Mouse (Mus musculus) gastrocnemius, postnatal 36 days (tissue): ENCODE data around the gene Swsap1. TPM values are rescaled to one million over a fixed set of nuclear protein-coding genes. Genes with fewer than 3 reads are reported as not detected.

Source experiments
- DNase-seq, 2 experiments: peaks; one replicate each; pipeline ENCODE4 v3.0.0; 2022
- intact Hi-C: fragments of 180-260 bp; cut with DNase I; formaldehyde crosslinking; loops from one replicate; pipeline ENCODE4 v1.15.1; 2025
- long read RNA-seq, 2 experiments: library from polyadenylated mRNA; stranded (forward); transcript quantifications; one replicate each; pipeline ENCODE4 v2.0.0; 2021
- total RNA-seq, 2 experiments: library from RNA; stranded (reverse); gene quantifications; 2 replicates each; pipeline ENCODE4 v1.2.3; 2021

Swsap1 gene
- 1 to 10 TPM; 1.4 to 2.2 TPM for total RNA-seq
- long read RNA-seq, experiment 1, transcript Swsap1-201 (2 exons, 1,838 nt), result major isoform, 5 of 5 reads
- long read RNA-seq, experiment 1, partial matches to known transcripts, result 0 of 5 reads
- long read RNA-seq, experiment 1, other reads (novel, unspliced or antisense), result 0 of 5 reads
- long read RNA-seq, experiment 2, transcript Swsap1-201 (2 exons, 1,838 nt), result major isoform, 5 of 6 reads
- long read RNA-seq, experiment 2, partial matches to known transcripts, result 0 of 6 reads
- long read RNA-seq, experiment 2, other reads (novel, unspliced or antisense), result 1 of 6 reads

DNA sequence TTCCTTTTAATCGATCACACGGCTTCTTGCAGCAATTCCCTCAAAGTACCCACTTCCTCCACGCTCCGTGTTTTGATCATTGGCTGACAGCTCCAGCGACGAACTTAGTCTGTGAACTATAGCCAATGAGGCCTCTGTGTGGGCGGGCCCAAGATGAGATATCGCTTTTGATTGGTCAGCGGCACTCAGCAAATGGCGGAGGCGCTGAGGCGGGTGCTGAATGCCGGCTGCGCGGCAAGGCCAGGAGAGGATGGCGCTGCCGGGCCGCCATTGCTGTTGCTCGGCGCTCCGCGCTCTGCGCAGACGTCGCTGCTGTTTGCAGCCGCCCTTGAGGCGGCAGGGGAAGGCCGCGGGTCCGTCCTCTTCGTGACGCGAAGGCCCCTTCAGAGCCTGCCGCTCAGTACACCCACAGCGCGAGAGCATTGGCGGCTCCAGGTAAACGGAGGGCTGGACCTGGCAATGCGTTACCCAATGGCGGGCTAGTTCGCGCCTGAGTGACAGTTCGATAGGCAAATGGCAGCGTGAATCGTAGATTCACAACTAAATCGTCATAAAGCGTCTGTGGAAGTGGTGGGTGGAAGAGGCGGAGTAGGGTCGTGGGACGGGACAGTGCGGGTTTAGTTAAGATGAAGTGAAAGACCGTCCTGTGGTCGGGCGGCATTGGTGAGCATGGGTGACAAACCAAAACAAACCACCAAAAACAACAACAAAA lies at the start of gene Swsap1:
TSS of gene Swsap1 (plus strand) at position 186 of the 712 bp plus-strand sequence.
- intact Hi-C loops, result no loop called here
- peak; percentile 96 to 100 for DNase-seq

GRCm38 (mm10) chr9:21908216-21908615 lies 47.3 kb upstream of the Swsap1 start:
- DNase-seq, result no peak
- intact Hi-C loops, result no loop called here

DNA sequence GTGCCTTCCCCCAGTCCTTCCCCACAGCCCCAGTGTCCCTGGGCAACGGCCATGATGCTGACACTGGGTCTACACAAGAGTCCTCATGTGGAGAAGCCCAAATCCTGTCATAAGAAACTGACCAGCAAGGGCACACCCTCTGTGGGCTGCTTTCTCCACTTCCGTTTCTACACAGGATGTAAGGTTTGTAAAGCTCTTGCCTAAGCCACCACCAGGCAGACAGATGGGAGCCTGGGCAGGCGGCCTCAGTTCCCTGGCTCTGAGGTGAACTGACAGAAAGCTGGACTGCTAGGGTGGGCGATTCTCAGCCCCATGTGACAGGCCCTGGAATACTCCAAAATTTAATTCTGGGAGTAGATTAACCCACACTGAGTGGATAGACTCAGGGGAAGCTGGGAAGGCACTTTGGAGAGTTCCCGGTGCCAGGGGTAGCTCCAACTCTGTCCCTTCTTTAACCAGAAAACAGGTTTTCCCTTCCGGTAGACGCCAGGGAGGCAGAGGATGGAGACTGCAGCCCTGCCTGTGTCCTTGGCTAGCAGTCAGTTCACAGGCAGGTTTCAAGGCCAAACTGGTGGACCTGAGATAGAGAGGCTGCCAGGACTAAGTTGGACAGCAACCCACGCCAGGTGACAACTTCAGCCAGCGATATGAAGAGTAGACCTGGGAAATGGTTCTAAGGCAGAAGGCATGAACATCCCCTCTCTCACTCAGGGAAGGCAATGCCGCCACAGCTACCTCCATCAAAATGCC lies 45.9 kb upstream of the Swsap1 start:
- intact Hi-C loops, result no loop called here
- no peak for DNase-seq

- intact Hi-C loops, result no loop called here
Measured at GRCm38 (mm10) chr9:21916851-21917492, 38.6 kb upstream of the Swsap1 start.

DNA sequence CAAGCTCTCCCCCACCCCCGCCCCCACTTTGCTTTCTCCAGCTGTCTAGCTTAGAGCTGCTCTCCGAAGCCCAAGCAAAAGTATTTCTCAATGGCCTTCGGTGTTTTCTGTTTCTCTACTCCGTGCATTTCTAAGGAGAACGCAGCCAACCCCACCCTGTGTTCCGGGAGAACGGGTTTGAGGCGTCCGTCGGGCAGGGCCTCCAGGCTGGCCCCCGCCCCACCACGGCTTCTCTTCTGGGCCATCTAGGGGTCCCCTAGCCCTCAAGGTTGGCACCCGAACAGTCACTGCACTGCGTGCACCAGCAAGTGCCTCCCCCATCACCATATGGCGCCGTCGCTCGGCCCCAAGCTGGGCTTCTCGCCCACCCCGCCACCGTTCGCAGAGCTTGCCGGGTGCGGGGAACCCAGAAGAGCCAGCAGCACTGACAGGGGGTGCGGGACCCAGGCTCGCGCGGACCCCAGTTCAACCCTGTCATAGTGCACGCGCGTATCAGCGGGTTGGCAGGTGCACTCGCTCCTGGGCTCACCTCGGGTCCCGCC lies 38.0 kb upstream of the Swsap1 start:
- DNase-seq, result no peak

More at GRCm38 (mm10) chr9:21916851-21917492, 38.6 kb upstream of the Swsap1 start:
- no peak for DNase-seq

GRCm38 (mm10) chr9:21918035-21918592 lies 37.4 kb upstream of the Swsap1 start, which contains the start of gene Rab3d:
Rab3d (minus strand) TSS chr9:21918192.
- intact Hi-C loops, result no loop called here

More for the DNA sequence above, 38.0 kb upstream of the Swsap1 start:
- intact Hi-C loops, result no loop called here

DNA sequence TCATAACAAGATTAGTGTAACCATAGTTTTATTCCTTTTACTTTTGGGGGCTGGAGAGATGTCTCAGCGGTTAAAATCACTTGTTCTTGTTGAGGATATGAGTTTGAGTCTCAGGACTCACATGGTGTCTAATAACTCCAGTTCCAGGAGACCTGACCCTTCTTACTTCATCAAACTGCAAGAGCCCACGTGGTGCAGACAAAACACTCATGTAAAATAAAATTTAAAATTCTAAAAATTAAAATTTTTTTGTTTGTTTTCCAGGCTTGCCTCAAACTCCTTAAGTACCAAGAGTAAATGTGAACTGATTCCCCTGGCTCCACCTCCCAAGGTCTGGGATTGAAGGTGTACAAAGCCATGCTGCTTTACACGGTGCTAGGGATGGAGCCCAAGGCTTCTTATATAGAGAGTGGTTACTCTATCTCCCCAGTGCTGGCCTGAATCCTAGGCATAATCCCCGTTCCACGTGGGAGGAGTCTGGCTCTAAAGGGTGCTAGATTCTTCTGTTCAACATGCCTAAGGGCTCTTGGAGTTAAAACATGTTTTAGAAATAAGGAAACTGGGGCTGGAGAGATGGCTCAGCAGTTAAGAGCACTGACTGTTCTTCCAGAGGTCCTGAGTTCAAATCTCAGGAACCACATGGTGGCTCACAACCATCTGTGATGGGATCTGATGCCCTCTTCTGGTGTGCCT lies 36.7 kb upstream of the Swsap1 start:
- DNase-seq, result no peak
- intact Hi-C loops, result no loop called here

More at GRCm38 (mm10) chr9:21918035-21918592, 37.4 kb upstream of the Swsap1 start, which contains the start of gene Rab3d:
- peak; percentile 90 to 91 for DNase-seq

DNA sequence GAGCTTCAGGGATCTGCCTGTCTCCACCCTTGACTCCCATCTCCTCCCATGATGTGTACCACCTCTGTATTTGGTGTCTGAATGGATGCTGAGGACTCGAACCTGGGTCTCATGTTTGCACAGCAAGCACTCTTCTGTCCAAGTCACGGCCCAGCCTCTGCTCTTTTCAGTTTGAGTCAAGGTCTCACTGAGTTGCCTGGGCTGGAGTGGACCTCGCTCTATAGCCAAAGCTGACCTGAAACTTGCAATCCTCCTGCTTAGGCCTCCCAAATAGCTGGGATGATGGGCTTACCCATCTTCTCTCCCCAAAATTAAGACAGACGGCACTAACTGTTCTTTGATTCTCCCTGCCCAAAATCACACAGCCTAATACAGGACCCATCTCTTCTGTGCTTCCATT lies 32.5 kb upstream of the Swsap1 start:
- intact Hi-C loops, result no loop called here
- DNase-seq, result no peak

DNA sequence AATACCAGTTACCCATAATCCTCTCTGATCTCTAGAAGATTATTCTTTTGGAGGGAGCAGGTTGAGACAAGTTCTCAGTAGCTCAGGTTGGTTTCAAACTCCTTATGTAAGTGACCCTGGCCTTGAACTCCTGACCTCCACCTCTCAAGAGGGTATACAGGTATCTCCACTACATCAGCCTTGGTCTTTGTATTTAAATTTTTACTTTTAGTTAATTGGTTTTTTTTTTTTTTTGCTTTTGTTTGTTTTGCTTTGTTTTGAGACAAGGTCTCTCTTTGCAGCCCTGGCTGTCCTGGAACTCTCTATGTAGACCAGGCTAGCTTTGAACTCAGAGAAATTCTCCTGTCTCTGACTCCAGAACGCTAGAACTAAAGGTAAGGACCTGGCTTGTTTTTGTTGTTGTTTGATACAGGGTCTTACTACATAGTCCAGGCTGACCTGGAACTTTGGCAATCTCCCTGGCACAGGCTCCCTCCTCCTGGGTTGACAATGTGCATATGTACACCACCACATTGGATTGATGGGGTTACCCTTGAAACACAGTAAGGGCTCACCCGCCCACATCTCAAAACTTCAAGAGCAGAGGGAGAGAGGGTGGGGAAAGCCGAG lies 32.0 kb upstream of the Swsap1 start:
- no peak for DNase-seq
- intact Hi-C loops, result no loop called here

- intact Hi-C loops, result no loop called here
- DNase-seq, result peak; percentile 70 to 89
Measured at GRCm38 (mm10) chr9:21924099-21924493, 31.5 kb upstream of the Swsap1 start.

DNA sequence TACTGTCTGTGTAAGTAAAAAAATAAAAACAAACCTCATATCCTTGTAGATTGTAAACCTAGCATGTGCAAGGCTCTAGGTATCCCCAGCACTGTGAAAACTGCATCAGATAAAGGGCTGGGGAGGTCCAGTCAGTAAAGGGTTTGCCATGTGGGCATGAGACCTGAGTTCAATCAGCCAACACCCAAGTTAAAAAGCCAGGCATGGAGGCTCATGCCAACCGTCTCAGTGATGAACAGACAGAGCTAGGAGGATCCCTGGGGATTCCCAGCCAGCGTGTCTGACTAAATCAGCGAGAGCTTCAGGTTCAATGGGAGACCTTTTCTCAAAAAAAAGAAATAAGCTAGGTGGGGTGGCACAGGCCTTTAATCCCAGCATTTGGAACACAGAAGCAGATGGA lies 30.5 kb upstream of the Swsap1 start:
- no peak for DNase-seq
- intact Hi-C loops, result no loop called here

DNA sequence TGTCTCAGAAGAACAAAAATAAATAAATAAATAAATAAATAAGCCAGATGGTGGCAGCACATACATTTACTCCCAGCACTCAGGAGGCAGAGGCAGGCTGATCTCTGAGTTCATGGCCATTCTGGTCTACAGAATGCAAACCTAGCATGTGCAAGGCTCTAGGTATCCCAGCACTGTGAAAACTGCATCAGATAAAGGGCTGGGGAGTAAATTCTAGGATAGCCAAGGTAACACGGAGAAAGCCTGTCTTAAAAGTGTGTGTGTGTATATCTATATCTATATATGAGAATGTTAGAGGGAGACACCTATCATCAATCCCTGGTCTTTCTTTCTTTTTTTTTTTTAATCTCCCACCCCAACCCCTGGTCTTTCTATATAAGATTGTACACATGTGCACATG lies 30.0 kb upstream of the Swsap1 start:
- intact Hi-C loops, result no loop called here
- DNase-seq, result no peak

GRCm38 (mm10) chr9:21926155-21926554 lies 29.4 kb upstream of the Swsap1 start:
- intact Hi-C loops, result no loop called here

GRCm38 (mm10) chr9:21926784-21927183 lies 28.8 kb upstream of the Swsap1 start:
- intact Hi-C loops, result no loop called here
- DNase-seq, result no peak

More at GRCm38 (mm10) chr9:21926155-21926554, 29.4 kb upstream of the Swsap1 start:
- DNase-seq, result no peak

DNA sequence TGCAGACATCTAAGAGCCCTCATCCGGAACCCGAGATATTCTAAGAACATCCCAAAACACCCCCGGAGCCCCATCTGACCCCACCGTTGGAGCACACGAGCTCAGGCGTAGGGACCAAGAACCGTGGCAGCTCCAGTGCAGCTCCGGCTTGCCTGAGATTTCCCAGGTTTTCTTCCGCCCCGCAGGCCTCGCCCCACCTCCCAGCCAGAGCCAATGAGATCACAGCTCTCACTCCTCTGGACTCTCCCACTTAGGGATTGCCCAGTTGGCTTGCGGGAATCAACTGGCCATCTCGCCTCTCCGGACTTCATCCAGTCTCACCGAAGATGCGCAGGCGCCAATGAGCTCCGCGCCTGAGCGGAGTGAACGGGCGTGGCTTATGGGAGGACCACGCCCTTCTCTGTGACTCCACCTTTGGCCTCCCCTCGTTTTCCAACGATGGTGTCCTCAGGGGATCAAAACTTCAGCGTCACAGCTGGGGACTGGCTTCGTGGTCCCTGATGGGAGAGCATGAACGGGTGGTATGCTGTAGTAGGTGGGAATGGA lies 28.3 kb upstream of the Swsap1 start, which contains the start of the genes Ccdc159 and Tmem205:
TSS of gene Ccdc159 (plus strand) at position 264 of the 546 bp plus-strand sequence.
TSS of gene Tmem205 (minus strand) at position 349 of the 546 bp plus-strand sequence.
- peak; percentile 81 to 90 for DNase-seq
- intact Hi-C loops, result no loop called here

DNA sequence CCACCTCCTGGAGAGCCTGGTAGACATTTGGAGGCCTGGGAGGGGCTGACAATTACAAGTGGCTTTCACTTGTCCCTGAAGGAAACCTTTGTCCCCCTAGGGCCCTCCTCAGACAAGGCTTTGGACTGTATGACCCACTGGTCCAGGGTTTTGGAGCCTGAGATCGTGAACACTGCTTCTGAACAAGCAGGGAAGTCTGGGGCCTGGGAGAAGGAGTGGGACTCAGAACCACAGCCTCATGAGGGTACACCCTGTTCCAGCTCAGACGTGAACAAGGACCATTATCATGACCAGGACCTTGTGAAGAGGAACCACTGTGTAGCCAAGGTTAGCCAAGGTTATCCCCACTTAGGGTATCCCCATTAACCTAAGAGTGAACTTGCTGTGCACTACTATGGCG lies 26.3 kb upstream of the Swsap1 start:
- intact Hi-C loops, result no loop called here
- DNase-seq, result no peak

DNA sequence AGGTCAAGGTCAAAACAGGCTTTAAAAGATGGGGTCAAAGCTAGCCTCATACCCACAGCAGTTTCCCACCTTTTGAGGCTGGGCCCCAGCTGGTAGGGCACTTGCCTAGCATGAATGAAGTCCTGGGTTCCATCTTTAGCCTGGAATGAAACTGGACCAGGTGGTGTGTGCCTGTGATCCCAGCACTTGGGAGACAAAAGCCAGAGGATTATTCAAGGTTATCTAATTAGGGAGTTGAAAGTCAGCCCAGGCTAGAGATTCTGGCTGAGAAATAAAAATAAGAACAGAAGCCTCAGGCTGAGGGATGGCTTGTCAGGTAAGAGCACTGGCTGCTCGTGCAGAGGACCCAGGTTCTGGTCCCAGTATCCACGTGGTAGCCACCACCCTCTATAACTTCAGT lies 23.5 kb upstream of the Swsap1 start:
- no peak for DNase-seq
- intact Hi-C loops, result no loop called here

- no peak for DNase-seq
- intact Hi-C loops, result no loop called here
Measured at GRCm38 (mm10) chr9:21932445-21933137, 23.0 kb upstream of the Swsap1 start.
